Mouse (Mus musculus) heart, postnatal 4 days (tissue): Measurements from ENCODE around the gene Miga2. TPM values are rescaled to one million over a fixed set of nuclear protein-coding genes. Genes with fewer than 3 reads are reported as not detected.

ENCODE experiments used
- DNase-seq: peaks from one replicate; pipeline ENCODE4 v3.0.0; 2021
- total RNA-seq, 2 experiments: library from RNA; stranded (reverse); gene quantifications; 2 replicates each; pipeline ENCODE4 v1.2.3; 2021

The Miga2 gene
- 10 to 100 TPM; 52.4 to 63.5 TPM for total RNA-seq

- peak; percentile 99 for DNase-seq
Observed at GRCm38 (mm10) chr2:30363773-30364650, at the start of gene Miga2. Gene Miga2 (plus strand): TSS chr2:30364233.

GRCm38 (mm10) chr2:30316136-30316535, 47.9 kb upstream of the Miga2 start:
- no peak for DNase-seq

GRCm38 (mm10) chr2:30316955-30317354, 47.1 kb upstream of the Miga2 start:
- DNase-seq: no peak

- no peak for DNase-seq
Observed at GRCm38 (mm10) chr2:30319260-30319659, 44.8 kb upstream of the Miga2 start.

GRCm38 (mm10) chr2:30323111-30323510, 40.9 kb upstream of the Miga2 start:
- no peak for DNase-seq

GRCm38 (mm10) chr2:30325296-30325695, 38.7 kb upstream of the Miga2 start:
- DNase-seq: no peak

- no peak for DNase-seq
Observed at GRCm38 (mm10) chr2:30327276-30327675, 36.8 kb upstream of the Miga2 start.

GRCm38 (mm10) chr2:30328791-30329190, 35.2 kb upstream of the Miga2 start:
- DNase-seq: no peak

GRCm38 (mm10) chr2:30335324-30335723, 28.7 kb upstream of the Miga2 start:
- no peak for DNase-seq

- DNase-seq: no peak
Observed at GRCm38 (mm10) chr2:30336174-30336915, 27.7 kb upstream of the Miga2 start.

- no peak for DNase-seq
Observed at GRCm38 (mm10) chr2:30337179-30337578, 26.9 kb upstream of the Miga2 start.

- no peak for DNase-seq
Observed at GRCm38 (mm10) chr2:30342061-30342460, 22.0 kb upstream of the Miga2 start.

GRCm38 (mm10) chr2:30342544-30342943, 21.5 kb upstream of the Miga2 start:
- DNase-seq: no peak

GRCm38 (mm10) chr2:30343601-30344137, 20.4 kb upstream of the Miga2 start:
- DNase-seq: peak; percentile 85

- DNase-seq: no peak
Observed at GRCm38 (mm10) chr2:30345971-30346676, 17.9 kb upstream of the Miga2 start.

GRCm38 (mm10) chr2:30349196-30349595, 14.8 kb upstream of the Miga2 start:
- no peak for DNase-seq

GRCm38 (mm10) chr2:30351149-30351548, 12.9 kb upstream of the Miga2 start:
- no peak for DNase-seq

- DNase-seq: no peak
Observed at GRCm38 (mm10) chr2:30355861-30356260, 8.2 kb upstream of the Miga2 start.

GRCm38 (mm10) chr2:30356266-30356665, 7.8 kb upstream of the Miga2 start:
- DNase-seq: no peak

GRCm38 (mm10) chr2:30356906-30357305, 7.1 kb upstream of the Miga2 start:
- no peak for DNase-seq

GRCm38 (mm10) chr2:30357552-30358510, 6.2 kb upstream of the Miga2 start:
- no peak for DNase-seq
